Mouse (Mus musculus) T-helper 2 cell (primary cell): ENCODE data around the gene Gm20909.
"Not testable (repeated sequence)": the region's sequence is repeated elsewhere in the genome, so short reads cannot be mapped to it uniquely, and the experiment has no call there.

Experiments used
- in situ Hi-C: fragments of 300-600 bp; cut with MboI, MseI; formaldehyde crosslinking; loops from one replicate; pipeline ENCODE4 v1.15.1; 2025; ENCODE audit warnings: high pct_unique_total_duplicates

Gm20909 gene

DNA sequence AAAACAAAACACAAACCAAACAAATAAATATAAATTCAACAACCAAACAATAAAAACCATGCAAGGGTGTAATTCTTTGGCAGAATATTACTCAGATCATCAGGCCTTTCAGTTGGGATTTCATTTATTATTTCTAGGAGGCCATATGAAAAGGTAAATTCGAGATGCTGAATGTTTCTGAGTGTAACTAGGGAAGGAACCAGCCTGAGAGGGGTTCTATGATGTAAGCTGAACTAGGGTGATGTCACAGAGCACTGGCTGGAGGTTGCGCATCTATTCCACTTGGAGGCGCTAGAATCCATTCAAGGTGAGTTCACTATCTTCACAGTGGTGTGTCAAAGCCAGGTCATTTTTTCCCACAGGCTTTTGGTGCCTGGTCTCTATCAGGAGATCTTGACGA lies at the start of gene Gm20909:
TSS of gene Gm20909 (plus strand) at position 301 of the 400 bp plus-strand sequence.
- in situ Hi-C loops: not testable (repeated sequence)
